Mouse (Mus musculus) CH12F3 (cell line): ENCODE data around the gene Cd46.

Experiments
- in situ Hi-C: fragments of 300-500 bp; cut with MboI; formaldehyde crosslinking; loops from 2 replicates; pipeline ENCODE4 v1.14.3; 2020; ENCODE audit warnings: low sequenced_read_pairs

Cd46 gene

DNA sequence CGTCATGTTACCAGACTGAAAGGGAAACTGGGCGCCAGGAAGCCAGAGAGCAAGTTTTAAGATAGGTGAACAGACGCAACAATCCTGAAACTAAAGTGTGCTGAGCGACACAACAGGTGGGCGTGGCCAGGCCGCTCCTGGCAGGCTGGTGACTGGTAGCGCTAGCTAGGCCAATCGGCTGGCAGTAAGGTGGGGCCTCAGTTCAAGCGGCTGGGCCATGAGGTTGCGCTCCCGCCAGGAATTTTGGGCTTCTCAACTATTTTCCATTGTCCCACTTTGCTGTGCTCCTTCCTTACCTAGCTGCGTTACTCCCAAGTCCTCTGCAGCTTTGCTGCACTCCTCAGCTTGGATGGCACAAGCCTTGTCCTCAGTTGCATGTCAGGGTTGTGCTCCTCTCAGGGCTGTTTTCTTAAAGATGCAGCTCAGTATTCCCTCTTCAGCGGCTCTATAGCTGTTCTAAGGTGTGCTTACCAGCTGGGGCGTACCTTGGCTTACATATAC lies at the start of gene Cd46:
Gene Cd46, minus strand, starts transcription at position 30 of the 501 bp plus-strand sequence.
- in situ Hi-C loops: no loop called here

DNA sequence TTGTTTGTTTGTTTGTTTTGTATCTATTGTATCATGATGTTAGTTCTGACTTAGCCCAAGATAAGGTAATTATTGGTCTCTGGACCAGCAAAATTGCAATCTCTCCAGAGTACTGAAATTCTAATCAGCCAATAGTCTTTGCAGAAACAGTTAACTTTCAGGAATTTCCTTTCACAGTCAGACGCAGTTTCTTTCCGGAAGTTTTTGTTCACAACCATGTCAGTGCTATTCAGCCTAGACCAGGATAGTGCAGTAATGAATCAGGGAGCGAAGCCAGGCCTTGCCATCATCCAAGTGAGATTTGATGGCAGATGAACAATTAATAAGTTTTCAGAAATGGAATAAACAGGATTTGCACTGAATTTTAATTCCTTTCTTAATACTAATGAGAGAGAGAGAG lies 40.0 kb upstream of the Cd46 start:
- in situ Hi-C loops: no loop called here

DNA sequence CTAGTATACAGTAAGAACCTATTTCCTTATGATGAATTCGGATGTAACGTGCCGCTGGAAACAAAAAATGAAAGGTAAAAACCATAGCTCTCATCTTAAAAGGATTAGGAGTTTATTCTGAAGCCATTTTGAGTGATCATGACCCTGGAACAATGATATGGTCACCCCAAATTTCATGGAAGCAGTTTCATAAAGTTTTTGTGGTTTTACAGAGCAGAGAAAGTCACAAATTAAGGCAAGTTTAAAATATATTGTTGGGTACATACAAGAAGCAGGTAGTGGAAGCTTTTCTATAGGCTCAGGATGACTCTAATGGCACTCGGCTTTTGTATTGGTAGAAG lies 39.6 kb upstream of the Cd46 start:
- in situ Hi-C loops: no loop called here

DNA sequence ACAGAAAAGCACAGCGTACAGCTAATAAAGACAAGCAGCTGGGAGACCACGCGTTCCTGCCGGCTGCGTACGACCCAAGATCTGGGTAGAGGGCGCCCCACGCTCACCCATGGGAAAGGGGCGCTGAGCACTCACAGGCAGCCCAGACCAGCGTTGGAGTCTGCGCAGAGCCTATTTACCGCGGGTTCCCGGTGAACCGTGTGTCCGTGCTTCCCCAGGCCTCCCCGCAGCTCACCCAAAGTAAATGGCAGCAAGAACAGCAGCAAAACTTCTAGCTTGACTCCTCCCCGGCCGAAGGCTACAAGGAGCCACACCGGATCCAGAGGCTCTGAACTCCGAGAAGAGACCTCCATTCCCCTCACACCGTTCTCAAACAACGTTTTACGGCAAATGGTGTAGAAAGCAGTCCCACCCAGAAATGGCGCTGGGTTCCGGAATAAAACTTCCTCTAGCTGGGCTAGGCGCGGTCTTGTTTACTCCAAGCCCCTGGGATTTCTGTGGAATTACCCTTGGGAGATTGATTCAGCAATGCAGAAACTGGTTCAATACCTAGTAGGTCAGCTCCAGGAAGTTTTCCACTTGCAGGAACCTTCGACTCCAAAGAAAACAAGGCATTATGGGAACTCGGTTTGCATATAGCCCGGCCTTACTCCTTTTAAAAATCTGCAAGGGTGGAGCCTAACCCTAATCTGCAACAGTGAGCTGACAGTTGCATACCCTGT lies 39.1 kb upstream of the Cd46 start, which contains the start of gene Cr1l:
Gene Cr1l, minus strand, starts transcription at position 634 of the 722 bp plus-strand sequence.
- in situ Hi-C loops: no loop called here

GRCm38 (mm10) chr1:195130479-195130878 lies 38.4 kb upstream of the Cd46 start:
- in situ Hi-C loops: no loop called here

- in situ Hi-C loops: no loop called here
Observed at GRCm38 (mm10) chr1:195129867-195130266, 37.8 kb upstream of the Cd46 start.

DNA sequence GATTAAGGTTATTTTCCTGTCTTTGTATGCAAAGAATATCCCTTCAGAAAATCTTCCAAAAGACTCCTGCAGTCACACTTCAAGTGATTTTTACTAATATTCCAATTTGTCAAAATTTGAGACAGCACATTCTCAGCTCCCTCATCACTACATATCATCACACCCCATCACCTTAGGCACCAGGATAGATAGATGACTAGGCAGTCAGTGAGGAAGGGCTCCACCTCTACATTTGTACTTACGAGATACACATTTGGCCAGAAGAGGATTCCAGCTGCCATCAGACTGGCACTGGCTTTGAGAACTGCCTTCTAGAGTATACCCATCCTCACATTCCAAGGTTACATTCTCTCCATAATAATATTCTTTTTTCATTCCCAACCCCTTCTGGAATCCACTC lies 22.4 kb upstream of the Cd46 start:
- in situ Hi-C loops: no loop called here

DNA sequence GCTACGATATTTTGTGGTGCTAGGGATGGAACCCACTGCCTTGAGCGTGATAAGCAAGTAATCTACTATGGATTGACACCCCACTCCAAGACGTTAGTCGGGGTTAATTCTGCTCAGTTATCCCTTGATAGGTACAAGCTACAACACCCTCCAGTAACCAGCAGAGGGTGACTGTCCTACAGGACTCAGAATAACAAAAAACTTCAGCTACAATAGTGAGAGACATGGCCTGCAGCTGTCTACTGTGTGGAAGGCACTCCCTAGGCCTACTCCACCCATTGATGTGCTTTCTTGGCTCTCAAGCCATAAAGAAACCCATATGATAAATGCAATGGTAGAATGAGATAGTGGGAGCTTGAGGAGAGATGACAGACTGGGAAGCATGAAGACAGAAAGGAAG lies 21.6 kb upstream of the Cd46 start:
- in situ Hi-C loops: no loop called here

DNA sequence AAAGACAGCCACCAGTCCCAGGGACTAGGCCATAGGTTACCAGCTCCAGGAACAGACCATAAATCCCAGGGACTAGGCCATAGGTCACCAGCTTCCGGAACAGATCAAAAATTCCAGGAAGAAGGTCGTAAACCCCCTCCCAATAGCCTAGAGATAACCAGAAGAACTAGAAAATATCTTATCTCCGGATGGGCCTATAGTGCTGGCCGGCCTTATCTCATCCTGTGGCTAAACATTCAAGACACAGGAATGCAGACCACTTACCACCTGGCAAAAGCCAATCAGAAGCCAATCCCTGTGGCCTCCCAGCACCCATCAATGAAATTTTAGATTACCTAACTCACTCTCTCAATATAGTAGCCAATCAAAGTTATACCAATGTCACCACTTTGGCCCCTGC lies 8.6 kb upstream of the Cd46 start:
- in situ Hi-C loops: no loop called here

DNA sequence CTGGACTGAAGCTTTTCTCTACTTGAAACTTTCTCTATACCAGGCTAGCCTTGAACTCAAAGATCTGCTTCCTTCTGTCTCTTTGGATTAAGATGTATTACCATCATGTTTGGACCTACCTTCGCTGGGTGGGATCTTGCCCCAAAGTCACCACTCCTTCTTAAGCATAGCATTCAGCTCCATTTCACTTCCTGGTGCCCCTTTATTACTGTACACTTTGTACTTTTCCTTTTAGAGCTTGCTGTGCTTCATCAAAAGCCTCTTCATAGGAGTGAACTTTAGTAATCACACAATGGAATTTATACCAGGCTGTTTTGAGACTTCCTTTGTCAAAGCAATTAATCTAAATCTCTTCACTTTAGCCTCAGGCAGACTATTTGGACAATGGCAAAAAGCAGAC lies 6.0 kb upstream of the Cd46 start:
- in situ Hi-C loops: no loop called here

- in situ Hi-C loops: no loop called here
Observed at GRCm38 (mm10) chr1:195091699-195092219, 290 bp downstream of the Cd46 start.

DNA sequence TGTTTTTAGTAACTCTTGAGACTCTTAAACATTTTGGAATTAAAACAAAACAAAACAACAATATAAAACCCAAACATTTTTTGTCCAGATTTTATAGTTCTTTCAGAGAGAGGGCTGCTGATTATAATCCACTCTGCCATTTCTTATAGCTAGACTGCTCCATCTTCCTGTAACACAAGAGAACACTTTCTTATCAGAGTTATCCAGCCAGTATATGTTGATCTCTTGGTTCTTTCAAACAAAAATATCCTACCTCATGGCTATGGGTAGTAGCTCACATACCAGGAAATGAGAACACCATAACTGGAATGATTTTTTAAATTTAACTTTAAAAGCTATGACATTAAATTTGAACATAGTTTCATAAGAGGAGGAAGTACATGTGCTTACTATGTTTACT lies 9.9 kb downstream of the Cd46 start:
- in situ Hi-C loops: no loop called here

GRCm38 (mm10) chr1:195040437-195040836 lies 51.6 kb downstream of the Cd46 start:
- in situ Hi-C loops: no loop called here

GRCm38 (mm10) chr1:195038386-195038785 lies 53.7 kb downstream of the Cd46 start:
- in situ Hi-C loops: no loop called here

- in situ Hi-C loops: no loop called here
Observed at GRCm38 (mm10) chr1:195037985-195038384, 54.1 kb downstream of the Cd46 start.

GRCm38 (mm10) chr1:195037483-195037882 lies 54.6 kb downstream of the Cd46 start:
- in situ Hi-C loops: no loop called here

DNA sequence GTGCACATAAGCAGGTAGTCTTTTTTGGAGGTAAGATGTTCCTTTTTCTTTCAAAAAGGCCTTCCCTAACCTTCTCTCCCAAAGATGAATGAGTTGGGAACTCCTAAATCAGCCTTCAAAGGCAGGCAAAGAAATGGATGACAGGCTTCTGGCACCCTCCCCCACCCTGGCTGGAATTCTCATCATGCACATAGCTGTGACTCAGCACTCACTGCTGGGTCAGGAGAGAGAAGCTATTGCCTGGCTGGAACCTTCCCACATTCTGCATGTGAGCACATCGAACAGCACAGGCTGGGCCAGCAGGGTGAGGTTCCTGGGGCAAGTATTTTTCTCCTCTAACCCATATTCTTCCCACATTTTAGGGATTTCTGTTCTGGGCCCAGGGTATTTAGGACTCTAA lies 58.1 kb downstream of the Cd46 start:
- in situ Hi-C loops: no loop called here

GRCm38 (mm10) chr1:195032738-195033137 lies 59.3 kb downstream of the Cd46 start:
- in situ Hi-C loops: no loop called here

DNA sequence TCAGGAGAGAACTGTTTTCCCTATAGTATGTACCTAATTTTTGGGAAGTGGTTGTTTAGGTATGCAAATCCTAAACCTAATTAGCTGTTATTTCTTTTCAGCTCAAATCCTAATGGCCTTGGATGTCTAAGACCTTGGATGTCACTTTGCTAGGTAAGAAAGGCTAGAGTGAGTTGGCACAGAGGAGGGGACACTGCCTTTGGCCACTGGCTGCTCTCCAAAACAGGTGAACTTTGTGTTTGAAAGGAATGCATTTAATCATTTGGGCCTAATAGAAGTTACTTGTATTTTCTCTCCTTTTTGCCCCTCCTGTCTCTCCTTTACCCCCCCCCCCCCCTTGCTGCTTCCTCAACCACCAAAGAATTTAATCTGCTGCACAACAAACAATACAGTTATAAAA lies 60.3 kb downstream of the Cd46 start:
- in situ Hi-C loops: no loop called here

DNA sequence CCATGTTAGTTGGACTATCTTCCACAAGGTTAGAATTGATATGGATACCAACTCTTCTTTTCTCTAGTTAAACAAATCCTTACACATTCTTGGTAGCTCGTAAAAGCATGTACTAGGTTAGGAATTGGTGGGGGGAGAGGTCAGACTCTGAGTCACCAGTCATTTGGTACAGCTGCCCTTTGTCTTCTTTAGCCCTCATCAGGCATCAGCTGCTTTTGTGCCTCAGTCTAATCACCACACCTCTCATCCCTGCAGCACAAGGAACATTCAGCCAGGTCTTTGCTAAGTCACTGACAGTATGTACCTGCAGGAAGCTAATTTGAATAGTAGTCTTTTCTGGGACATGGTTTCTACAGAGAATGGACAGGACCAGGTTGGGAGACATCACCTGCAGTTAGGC lies 64.5 kb downstream of the Cd46 start:
- in situ Hi-C loops: no loop called here

DNA sequence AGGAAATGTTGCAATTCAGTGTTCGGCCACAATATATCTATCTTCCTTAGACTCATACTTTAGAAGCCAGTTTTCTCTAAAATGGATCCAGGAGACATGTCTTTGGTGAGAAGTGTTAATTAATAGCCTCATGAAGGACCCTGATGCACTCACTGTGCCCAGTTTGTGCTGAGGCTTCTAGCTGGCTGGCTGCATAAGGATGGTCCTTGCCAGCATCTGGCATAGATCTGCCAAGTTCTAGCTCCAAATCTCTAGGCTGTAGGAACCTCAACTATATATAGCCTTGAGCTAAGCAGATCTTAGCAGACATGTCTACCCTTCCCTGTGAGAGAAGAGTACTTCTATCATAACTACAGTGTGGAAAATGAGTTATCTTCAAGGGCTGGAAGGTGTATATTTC lies 68.2 kb downstream of the Cd46 start:
- in situ Hi-C loops: no loop called here

GRCm38 (mm10) chr1:195021831-195022230 lies 70.2 kb downstream of the Cd46 start:
- in situ Hi-C loops: no loop called here
